Mouse (Mus musculus) testis, adult 10 weeks (tissue): Measurements from ENCODE around the gene Luzp1. TPM values are rescaled to one million over a fixed set of nuclear protein-coding genes. Genes with fewer than 3 reads are reported as not detected.

Experiments
- polyA plus RNA-seq: library from polyadenylated mRNA; stranded (reverse); fragments of 350-450 nt; fragmentation: Illumina TruSeq; extraction: RNeasy Lipid Tissue Mini Kit (QIAGEN cat#74804); gene quantifications from one replicate; pipeline ENCODE4 v1.2.3, GENCODE M21; 2014; ENCODE audit warnings: low read depth, low replicate concordance

Gene Luzp1
- polyA plus RNA-seq, result 271 TPM

DNA sequence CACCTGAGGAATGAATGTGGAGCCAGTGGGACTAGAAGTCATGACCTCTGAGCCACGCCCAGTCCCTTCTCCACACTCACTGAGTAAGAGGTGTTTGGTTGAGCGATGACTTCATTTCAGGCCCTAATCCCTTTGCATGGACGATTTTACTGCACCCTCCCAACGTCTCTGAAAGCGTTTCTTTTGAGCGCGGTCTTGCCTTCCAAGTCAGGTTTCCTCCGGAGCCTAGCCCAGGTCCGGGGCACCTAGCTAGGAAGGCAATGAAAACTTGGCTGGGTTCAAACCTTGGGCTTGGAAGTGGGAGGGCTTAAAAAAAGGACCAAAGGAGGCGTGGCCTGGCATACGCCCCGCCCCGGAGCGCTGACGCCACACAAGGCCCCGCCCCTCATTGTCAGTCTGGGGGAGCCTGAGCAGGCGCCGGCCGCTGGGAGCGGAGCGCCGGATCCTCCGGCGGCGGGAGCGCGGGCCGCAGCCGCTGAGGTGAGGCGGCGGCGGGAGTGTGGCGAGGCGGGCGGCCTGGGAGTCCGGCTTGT lies at the start of gene Luzp1:
Gene Luzp1 (plus strand): TSS at position 391 of the 533 bp plus-strand sequence.

GRCm38 (mm10) chr4:136423224-136423623 lies 46.3 kb upstream of the Luzp1 start, which contains the start of gene Htr1d:
Htr1d (plus strand) TSS chr4:136423524.

DNA sequence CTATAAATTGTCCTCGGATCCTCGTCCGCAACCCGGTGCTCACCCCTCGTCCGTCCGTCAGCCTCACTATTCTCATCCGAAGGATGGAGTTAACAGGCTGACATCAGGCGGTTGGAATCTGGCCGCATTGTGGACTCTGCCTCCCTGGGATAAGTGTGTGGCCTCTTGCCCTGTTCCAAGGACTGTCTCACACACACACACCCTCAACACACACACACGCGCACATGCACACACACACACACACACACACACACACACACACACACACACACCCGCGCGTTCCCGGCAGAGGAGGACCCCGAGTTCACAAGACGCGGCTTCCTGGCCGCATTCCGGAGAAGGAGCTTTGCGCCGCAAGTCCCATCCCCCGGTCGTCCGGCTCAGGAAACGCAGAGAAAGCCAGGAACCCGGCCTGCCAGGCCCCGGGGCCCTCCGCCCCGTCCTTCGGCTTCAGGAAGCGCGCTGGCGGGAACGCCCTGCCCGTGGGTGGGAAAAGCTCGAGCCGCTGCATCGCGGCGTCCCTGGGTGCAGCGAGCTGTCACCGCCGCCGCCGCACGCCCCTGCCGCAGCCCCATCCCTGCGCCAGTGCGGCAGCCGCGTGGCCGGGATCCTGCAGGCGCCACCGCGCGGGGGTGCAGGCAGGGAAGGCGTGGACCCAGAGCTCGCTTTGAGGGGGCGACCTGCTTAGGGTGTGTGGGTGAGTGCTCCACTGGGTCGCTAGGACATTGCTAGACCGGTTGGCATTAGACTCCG lies 7.3 kb upstream of the Luzp1 start, which contains the start of gene 6030445D17Rik:
Gene 6030445D17Rik (plus strand): TSS at position 165 of the 753 bp plus-strand sequence.

DNA sequence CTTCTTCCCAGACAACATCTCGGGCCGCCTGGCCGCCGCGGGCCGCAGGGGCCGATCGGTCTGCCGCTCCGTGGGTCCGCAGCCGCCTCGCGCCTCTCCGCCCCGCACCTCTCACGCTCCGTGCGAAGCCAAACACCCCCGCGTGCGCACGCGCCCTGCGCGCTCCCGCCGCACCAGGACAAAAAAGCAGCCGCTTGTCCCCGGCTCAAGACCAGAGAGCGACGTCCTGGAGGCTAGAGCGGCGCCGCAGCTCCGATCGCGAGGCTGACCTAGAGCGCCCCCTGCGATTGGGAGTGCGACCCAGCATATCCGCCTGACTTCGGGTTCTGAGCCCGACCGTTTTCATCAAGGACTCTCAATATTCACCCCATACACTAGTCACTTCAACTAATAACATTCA lies 133.0 kb downstream of the Luzp1 start, which contains the start of gene Kdm1a:
Gene Kdm1a (minus strand): TSS at position 156 of the 400 bp plus-strand sequence.

Other genes starting within 250 kb of the Luzp1 start
- 0.67 TPM for gene Tcea3, start 222.0 kb upstream of the Luzp1 start, polyA plus RNA-seq
- 3.5 TPM for gene Zfp46, start 185.1 kb upstream of the Luzp1 start, polyA plus RNA-seq
- gene Hnrnpr, start 158.8 kb upstream of the Luzp1 start, polyA plus RNA-seq, result 207 TPM
- not detected for gene Htr1d, start 46.2 kb upstream of the Luzp1 start, polyA plus RNA-seq
- not detected for gene 6030445D17Rik, start 7.5 kb upstream of the Luzp1 start, polyA plus RNA-seq
- 176 TPM for gene Kdm1a, start 133.0 kb downstream of the Luzp1 start, polyA plus RNA-seq
- gene Tex46, start 140.7 kb downstream of the Luzp1 start, polyA plus RNA-seq, result 23.1 TPM
- gene Lactbl1, start 152.9 kb downstream of the Luzp1 start, polyA plus RNA-seq, result 0.07 TPM